Mouse (Mus musculus): Measurements from ENCODE around the gene Ky. TPM values are rescaled to one million over a fixed set of nuclear protein-coding genes. Genes with fewer than 3 reads are reported as not detected.

The Ky gene
- polyA plus RNA-seq (2014; fragmentation: Nextera tagmentation; extraction: Ambion mirVana): 1.7 and 1.9 TPM in 2 replicates

- peak; percentile 20; the same call in 1 of the 2 replicates for ATAC-seq (ENCODE audit: insufficient number of reproducible peaks, insufficient read depth, low FRiP score, low read depth)
- Histone ChIP-seq H3K36me3 (ENCODE audit: control insufficient read depth, insufficient read depth, low read length) (no peaks in the 10 kb centered on the region), H3K4me1 (ENCODE audit: control insufficient read depth in 2 of 2, insufficient read depth in 2 of 2, low read length in 2 of 2) (peaks cover 12 to 21% of the 10 kb centered on the region in 2 experiments), H3K27me3 (ENCODE audit: control insufficient read depth, insufficient read depth, low read length) (peaks cover 17% of the 10 kb centered on the region), H3K9me3 (ENCODE audit: control insufficient read depth, low read length) (no peaks in the 10 kb centered on the region), H3K4me2 (ENCODE audit: low read length) (peak within 1 kb of the TSS; percentile 70), H3K9ac (ENCODE audit: low read length) (peak within 1 kb of the TSS; percentile 72), H3K27ac (replicated peaks in 1 of 2; ENCODE audit: control insufficient read depth in 1 of 2, insufficient read depth in 1 of 2, low read depth in 2 of 2, low read length in 2 of 2) (peak within 1 kb of the TSS; percentile 80 to 89), H3K4me3 (ENCODE audit: control insufficient read depth in 1 of 2, insufficient read depth in 1 of 2, low read depth in 1 of 2, low read length in 2 of 2) (peak within 1 kb of the TSS; percentile 43 to 56)
- 2% methylated on average over 63 of the region's 63 CpGs for WGBS
Observed at GRCm38 (mm10) chr9:102505700-102506585, at the start of gene Ky. Gene Ky, plus strand, starts transcription at chr9:102505750.

GRCm38 (mm10) chr9:102462251-102462650, 43.3 kb upstream of the Ky start:
- H3K4me1 ChIP-seq (ENCODE audit: control insufficient read depth in 2 of 2, insufficient read depth in 2 of 2, low read length in 2 of 2): no peaks in the 10 kb centered on the region
- H3K9ac ChIP-seq (ENCODE audit: low read length): no peak overlapping the region
- 86% methylated on average over 10 of the region's 10 CpGs for WGBS

GRCm38 (mm10) chr9:102465044-102465443, 40.5 kb upstream of the Ky start:
- Histone ChIP-seq H3K9me3 (ENCODE audit: control insufficient read depth, low read length) (no peaks in the 10 kb centered on the region), H3K27me3 (ENCODE audit: control insufficient read depth, insufficient read depth, low read length) (no peaks in the 10 kb centered on the region; the same call in 1 of the 2 replicates), H3K9ac (ENCODE audit: low read length) (no peak overlapping the region), H3K4me1 (ENCODE audit: control insufficient read depth in 2 of 2, insufficient read depth in 2 of 2, low read length in 2 of 2) (no peaks in the 10 kb centered on the region), H3K27ac (replicated peaks in 1 of 2; ENCODE audit: control insufficient read depth in 1 of 2, insufficient read depth in 1 of 2, low read depth in 2 of 2, low read length in 2 of 2) (no peak overlapping the region), H3K4me2 (ENCODE audit: low read length) (no peak overlapping the region), H3K4me3 (ENCODE audit: control insufficient read depth in 1 of 2, insufficient read depth in 1 of 2, low read depth in 1 of 2, low read length in 2 of 2) (no peak overlapping the region), H3K36me3 (ENCODE audit: control insufficient read depth, insufficient read depth, low read length) (no peaks in the 10 kb centered on the region)
- ATAC-seq (ENCODE audit: insufficient number of reproducible peaks, insufficient read depth, low FRiP score, low read depth): no peak
- 81% methylated on average over 3 of the region's 3 CpGs for WGBS

More at GRCm38 (mm10) chr9:102462251-102462650, 43.3 kb upstream of the Ky start:
- Histone ChIP-seq H3K27ac (replicated peaks in 1 of 2; ENCODE audit: control insufficient read depth in 1 of 2, insufficient read depth in 1 of 2, low read depth in 2 of 2, low read length in 2 of 2) (no peak overlapping the region), H3K27me3 (ENCODE audit: control insufficient read depth, insufficient read depth, low read length) (no peaks in the 10 kb centered on the region; the same call in 1 of the 2 replicates), H3K4me3 (ENCODE audit: control insufficient read depth in 1 of 2, insufficient read depth in 1 of 2, low read depth in 1 of 2, low read length in 2 of 2) (no peak overlapping the region), H3K9me3 (ENCODE audit: control insufficient read depth, low read length) (no peaks in the 10 kb centered on the region), H3K36me3 (ENCODE audit: control insufficient read depth, insufficient read depth, low read length) (no peaks in the 10 kb centered on the region), H3K4me2 (ENCODE audit: low read length) (no peak overlapping the region)
- no peak for ATAC-seq (ENCODE audit: insufficient number of reproducible peaks, insufficient read depth, low FRiP score, low read depth)

- Histone ChIP-seq H3K4me3 (ENCODE audit: control insufficient read depth in 1 of 2, insufficient read depth in 1 of 2, low read depth in 1 of 2, low read length in 2 of 2) (no peak overlapping the region), H3K27ac (replicated peaks in 1 of 2; ENCODE audit: control insufficient read depth in 1 of 2, insufficient read depth in 1 of 2, low read depth in 2 of 2, low read length in 2 of 2) (no peak overlapping the region), H3K27me3 (ENCODE audit: control insufficient read depth, insufficient read depth, low read length) (no peaks in the 10 kb centered on the region; the same call in 1 of the 2 replicates), H3K36me3 (ENCODE audit: control insufficient read depth, insufficient read depth, low read length) (no peaks in the 10 kb centered on the region), H3K9me3 (ENCODE audit: control insufficient read depth, low read length) (no peaks in the 10 kb centered on the region), H3K9ac (ENCODE audit: low read length) (no peak overlapping the region), H3K4me1 (ENCODE audit: control insufficient read depth in 2 of 2, insufficient read depth in 2 of 2, low read length in 2 of 2) (no peaks in the 10 kb centered on the region), H3K4me2 (ENCODE audit: low read length) (no peak overlapping the region)
- 70% methylated on average over 5 of the region's 5 CpGs for WGBS
- ATAC-seq (ENCODE audit: insufficient number of reproducible peaks, insufficient read depth, low FRiP score, low read depth): no peak
Observed at GRCm38 (mm10) chr9:102465726-102466125, 39.8 kb upstream of the Ky start.

- Histone ChIP-seq H3K9ac (ENCODE audit: low read length) (no peak overlapping the region), H3K4me1 (ENCODE audit: control insufficient read depth in 2 of 2, insufficient read depth in 2 of 2, low read length in 2 of 2) (no peaks in the 10 kb centered on the region), H3K4me3 (ENCODE audit: control insufficient read depth in 1 of 2, insufficient read depth in 1 of 2, low read depth in 1 of 2, low read length in 2 of 2) (no peak overlapping the region), H3K36me3 (ENCODE audit: control insufficient read depth, insufficient read depth, low read length) (no peaks in the 10 kb centered on the region), H3K9me3 (ENCODE audit: control insufficient read depth, low read length) (no peaks in the 10 kb centered on the region), H3K27ac (replicated peaks in 1 of 2; ENCODE audit: control insufficient read depth in 1 of 2, insufficient read depth in 1 of 2, low read depth in 2 of 2, low read length in 2 of 2) (no peak overlapping the region), H3K27me3 (ENCODE audit: control insufficient read depth, insufficient read depth, low read length) (no peaks in the 10 kb centered on the region), H3K4me2 (ENCODE audit: low read length) (no peak overlapping the region)
- whole genome bisulfite sequencing: 87% methylated on average over 2 of the region's 2 CpGs
- ATAC-seq (ENCODE audit: insufficient number of reproducible peaks, insufficient read depth, low FRiP score, low read depth): no peak
Observed at GRCm38 (mm10) chr9:102470076-102470819, 35.3 kb upstream of the Ky start.

- no peak overlapping the region for H3K9ac ChIP-seq (ENCODE audit: low read length)
- WGBS: 73% methylated on average over 6 of the region's 6 CpGs
- no peak overlapping the region for H3K4me2 ChIP-seq (ENCODE audit: low read length)
- H3K4me1 ChIP-seq (ENCODE audit: control insufficient read depth in 2 of 2, insufficient read depth in 2 of 2, low read length in 2 of 2): no peaks in the 10 kb centered on the region
- H3K9me3 ChIP-seq (ENCODE audit: control insufficient read depth, low read length): no peaks in the 10 kb centered on the region
- no peak overlapping the region for H3K4me3 ChIP-seq (ENCODE audit: control insufficient read depth in 1 of 2, insufficient read depth in 1 of 2, low read depth in 1 of 2, low read length in 2 of 2)
- no peaks in the 10 kb centered on the region for H3K36me3 ChIP-seq (ENCODE audit: control insufficient read depth, insufficient read depth, low read length)
- ATAC-seq (ENCODE audit: insufficient number of reproducible peaks, insufficient read depth, low FRiP score, low read depth): no peak
- no peak overlapping the region for H3K27ac ChIP-seq (replicated peaks in 1 of 2; ENCODE audit: control insufficient read depth in 1 of 2, insufficient read depth in 1 of 2, low read depth in 2 of 2, low read length in 2 of 2)
- no peaks in the 10 kb centered on the region for H3K27me3 ChIP-seq (ENCODE audit: control insufficient read depth, insufficient read depth, low read length)
Observed at GRCm38 (mm10) chr9:102477767-102478450, 27.6 kb upstream of the Ky start.

GRCm38 (mm10) chr9:102478451-102478835, 27.1 kb upstream of the Ky start:
- 78% methylated on average over 3 of the region's 3 CpGs for WGBS
- H3K27ac ChIP-seq (replicated peaks in 1 of 2; ENCODE audit: control insufficient read depth in 1 of 2, insufficient read depth in 1 of 2, low read depth in 2 of 2, low read length in 2 of 2): no peak overlapping the region

More at GRCm38 (mm10) chr9:102478451-102478835, 27.1 kb upstream of the Ky start:
- Histone ChIP-seq H3K9me3 (ENCODE audit: control insufficient read depth, low read length) (no peaks in the 10 kb centered on the region), H3K9ac (ENCODE audit: low read length) (no peak overlapping the region), H3K4me2 (ENCODE audit: low read length) (no peak overlapping the region), H3K4me1 (ENCODE audit: control insufficient read depth in 2 of 2, insufficient read depth in 2 of 2, low read length in 2 of 2) (no peaks in the 10 kb centered on the region), H3K36me3 (ENCODE audit: control insufficient read depth, insufficient read depth, low read length) (no peaks in the 10 kb centered on the region), H3K4me3 (ENCODE audit: control insufficient read depth in 1 of 2, insufficient read depth in 1 of 2, low read depth in 1 of 2, low read length in 2 of 2) (no peak overlapping the region), H3K27me3 (ENCODE audit: control insufficient read depth, insufficient read depth, low read length) (no peaks in the 10 kb centered on the region)
- no peak for ATAC-seq (ENCODE audit: insufficient number of reproducible peaks, insufficient read depth, low FRiP score, low read depth)

Data from heart, embryonic 14.5 days (tissue).